Mouse (Mus musculus) stomach, embryonic 15.5 days (tissue): ENCODE data around the gene Cdh4. TPM values are rescaled to one million over a fixed set of nuclear protein-coding genes. Genes with fewer than 3 reads are reported as not detected.

ENCODE experiments used
- ATAC-seq: fragments of 200-750 bp; cut with Nextera tagmentation; 2 replicates; pipeline ENCODE4 v1.8.0; 2017; ENCODE audit warnings: low read depth, moderate number of reproducible peaks, moderate TSS enrichment; ENCODE audit not compliant: insufficient read depth, low FRiP score
- H3K27ac ChIP-seq: fragments of 300-500 bp; sonication (generic); 2 replicates; pipeline ENCODE4 v1.5.1; 2015; ENCODE audit warnings: mild to moderate bottlenecking, inconsistent platforms
- H3K27me3 ChIP-seq: fragments of 300-500 bp; sonication (generic); replicated peaks from 2 replicates; pipeline ENCODE4 v1.6.1; 2015; ENCODE audit warnings: inconsistent platforms
- H3K36me3 ChIP-seq: fragments of 300-500 bp; sonication (generic); 2 replicates; pipeline ENCODE4 v1.6.1; 2015; ENCODE audit warnings: inconsistent platforms
- H3K4me1 ChIP-seq: fragments of 300-500 bp; sonication (generic); 2 replicates; pipeline ENCODE4 v1.6.1; 2015; ENCODE audit warnings: inconsistent platforms
- H3K4me2 ChIP-seq: fragments of 300-500 bp; sonication (generic); 2 replicates; pipeline ENCODE4 v1.6.1; 2015; ENCODE audit warnings: mild to moderate bottlenecking, inconsistent platforms
- H3K4me3 ChIP-seq: fragments of 300-500 bp; sonication (generic); replicated peaks from 2 replicates; pipeline ENCODE4 v1.5.1; 2015; ENCODE audit warnings: inconsistent platforms
- H3K9ac ChIP-seq: fragments of 300-500 bp; sonication (generic); 2 replicates; pipeline ENCODE4 v1.6.1; 2015; ENCODE audit warnings: inconsistent platforms
- H3K9me3 ChIP-seq: fragments of 300-500 bp; sonication (generic); 2 replicates; pipeline ENCODE4 v1.6.1; 2016; ENCODE audit warnings: inconsistent platforms
- WGBS: fragments of 180-500 bp; shearing (Covaris S2); methylation state at CpG from one replicate; pipeline ENCODE4 v1.1.7; 2015; 5-methylcytosine and 5-hydroxymethylcytosine counted together
- polyA plus RNA-seq: library from polyadenylated mRNA; unstranded; fragments of >200 nt; fragmentation: Nextera tagmentation; extraction: Ambion mirVana; gene quantifications from 2 replicates; pipeline ENCODE4 v1.2.1, GENCODE M21; 2015

Cdh4 gene
- polyA plus RNA-seq, 1 experiment from 2014 or later: 3.6 TPM

GRCm38 (mm10) chr2:179555928-179556327 lies 113.7 kb downstream of the Cdh4 start:
- Histone ChIP-seq H3K27ac (no peak overlapping the region), H3K4me1 (no peaks in the 10 kb centered on the region), H3K4me3 (no peak overlapping the region), H3K4me2 (no peak overlapping the region), H3K36me3 (no peaks in the 10 kb centered on the region), H3K9ac (no peak overlapping the region), H3K9me3 (no peaks in the 10 kb centered on the region), H3K27me3 (no peaks in the 10 kb centered on the region)
- 68% methylated on average over 4 of the region's 4 CpGs for WGBS
- ATAC-seq: no peak

GRCm38 (mm10) chr2:179562350-179562749 lies 120.1 kb downstream of the Cdh4 start:
- ATAC-seq: no peak
- Histone ChIP-seq H3K4me3 (no peak overlapping the region), H3K27ac (no peak overlapping the region), H3K4me1 (no peaks in the 10 kb centered on the region), H3K9ac (no peak overlapping the region), H3K27me3 (no peaks in the 10 kb centered on the region), H3K4me2 (no peak overlapping the region), H3K36me3 (no peaks in the 10 kb centered on the region), H3K9me3 (no peaks in the 10 kb centered on the region)
- WGBS: 67% methylated on average over 2 of the region's 2 CpGs

- H3K9me3 ChIP-seq: no peaks in the 10 kb centered on the region
- no peak for ATAC-seq
- H3K4me1 ChIP-seq: no peaks in the 10 kb centered on the region
- 13% methylated on average over 12 of the region's 12 CpGs for WGBS
- no peak overlapping the region for H3K27ac ChIP-seq
- H3K27me3 ChIP-seq: no peaks in the 10 kb centered on the region
- H3K9ac ChIP-seq: no peak overlapping the region
- no peaks in the 10 kb centered on the region for H3K36me3 ChIP-seq
- no peak overlapping the region for H3K4me2 ChIP-seq
- no peak overlapping the region for H3K4me3 ChIP-seq
Observed at GRCm38 (mm10) chr2:179565611-179566010, 123.4 kb downstream of the Cdh4 start.

GRCm38 (mm10) chr2:179567886-179568285 lies 125.7 kb downstream of the Cdh4 start:
- Histone ChIP-seq H3K4me3 (no peak overlapping the region), H3K9ac (no peak overlapping the region), H3K36me3 (no peaks in the 10 kb centered on the region), H3K27ac (no peak overlapping the region), H3K27me3 (no peaks in the 10 kb centered on the region), H3K4me2 (no peak overlapping the region), H3K9me3 (no peaks in the 10 kb centered on the region), H3K4me1 (no peaks in the 10 kb centered on the region)
- 89% methylated on average over 8 of the region's 8 CpGs for WGBS
- no peak for ATAC-seq

- Histone ChIP-seq H3K4me3 (no peak overlapping the region), H3K9ac (no peak overlapping the region), H3K27me3 (no peaks in the 10 kb centered on the region), H3K9me3 (no peaks in the 10 kb centered on the region), H3K27ac (no peak overlapping the region), H3K4me1 (no peaks in the 10 kb centered on the region), H3K36me3 (no peaks in the 10 kb centered on the region), H3K4me2 (no peak overlapping the region)
- no peak for ATAC-seq
- 33% methylated on average over 10 of the region's 10 CpGs for WGBS
Observed at GRCm38 (mm10) chr2:179569171-179569570, 126.9 kb downstream of the Cdh4 start.

- Histone ChIP-seq H3K27ac (no peak overlapping the region), H3K4me3 (no peak overlapping the region), H3K4me1 (no peaks in the 10 kb centered on the region), H3K36me3 (no peaks in the 10 kb centered on the region), H3K9me3 (no peaks in the 10 kb centered on the region), H3K4me2 (no peak overlapping the region), H3K27me3 (no peaks in the 10 kb centered on the region), H3K9ac (no peak overlapping the region)
- 48% methylated on average over 6 of the region's 6 CpGs for WGBS
- ATAC-seq: no peak
Observed at GRCm38 (mm10) chr2:179571175-179571769, 129.0 kb downstream of the Cdh4 start.

- H3K27ac ChIP-seq: no peak overlapping the region
- WGBS: 60% methylated on average over 11 of the region's 11 CpGs
- H3K9me3 ChIP-seq: no peaks in the 10 kb centered on the region
- no peaks in the 10 kb centered on the region for H3K4me1 ChIP-seq
- H3K4me2 ChIP-seq: no peak overlapping the region
- ATAC-seq: no peak
- no peaks in the 10 kb centered on the region for H3K27me3 ChIP-seq
- H3K4me3 ChIP-seq: no peak overlapping the region
- H3K36me3 ChIP-seq: no peaks in the 10 kb centered on the region
- H3K9ac ChIP-seq: no peak overlapping the region
Observed at GRCm38 (mm10) chr2:179573331-179573730, 131.1 kb downstream of the Cdh4 start.

GRCm38 (mm10) chr2:179573786-179574185 lies 131.6 kb downstream of the Cdh4 start:
- 73% methylated on average over 6 of the region's 6 CpGs for WGBS
- Histone ChIP-seq H3K4me1 (no peaks in the 10 kb centered on the region), H3K4me2 (no peak overlapping the region), H3K4me3 (no peak overlapping the region), H3K36me3 (no peaks in the 10 kb centered on the region), H3K9ac (no peak overlapping the region), H3K27me3 (no peaks in the 10 kb centered on the region), H3K9me3 (no peaks in the 10 kb centered on the region), H3K27ac (no peak overlapping the region)
- no peak for ATAC-seq

- no peak overlapping the region for H3K9ac ChIP-seq
- no peaks in the 10 kb centered on the region for H3K36me3 ChIP-seq
- 80% methylated on average over 7 of the region's 7 CpGs for WGBS
- ATAC-seq: no peak
- H3K4me2 ChIP-seq: no peak overlapping the region
- no peak overlapping the region for H3K4me3 ChIP-seq
- no peaks in the 10 kb centered on the region for H3K9me3 ChIP-seq
- no peak overlapping the region for H3K27ac ChIP-seq
- H3K4me1 ChIP-seq: no peaks in the 10 kb centered on the region
- H3K27me3 ChIP-seq: no peaks in the 10 kb centered on the region
Observed at GRCm38 (mm10) chr2:179575585-179575984, 133.4 kb downstream of the Cdh4 start.

GRCm38 (mm10) chr2:179576221-179576620 lies 134.0 kb downstream of the Cdh4 start:
- no peak for ATAC-seq
- Histone ChIP-seq H3K4me2 (no peak overlapping the region), H3K4me3 (no peak overlapping the region), H3K9ac (no peak overlapping the region), H3K36me3 (no peaks in the 10 kb centered on the region), H3K27ac (no peak overlapping the region), H3K27me3 (no peaks in the 10 kb centered on the region), H3K4me1 (no peaks in the 10 kb centered on the region), H3K9me3 (no peaks in the 10 kb centered on the region)
- WGBS: 58% methylated on average over 1 of the region's 1 CpGs

GRCm38 (mm10) chr2:179578329-179578728 lies 136.1 kb downstream of the Cdh4 start:
- WGBS: 71% methylated on average over 3 of the region's 3 CpGs
- H3K9me3 ChIP-seq: no peaks in the 10 kb centered on the region
- H3K9ac ChIP-seq: no peak overlapping the region
- no peak for ATAC-seq
- no peak overlapping the region for H3K4me3 ChIP-seq
- H3K4me1 ChIP-seq: no peaks in the 10 kb centered on the region
- H3K36me3 ChIP-seq: no peaks in the 10 kb centered on the region
- no peaks in the 10 kb centered on the region for H3K27me3 ChIP-seq
- H3K4me2 ChIP-seq: no peak overlapping the region
- no peak overlapping the region for H3K27ac ChIP-seq

- ATAC-seq: no peak
- Histone ChIP-seq H3K4me3 (no peak overlapping the region), H3K27me3 (no peaks in the 10 kb centered on the region), H3K27ac (no peak overlapping the region), H3K9me3 (no peaks in the 10 kb centered on the region), H3K4me1 (no peaks in the 10 kb centered on the region), H3K36me3 (no peaks in the 10 kb centered on the region), H3K9ac (no peak overlapping the region), H3K4me2 (no peak overlapping the region)
- WGBS: 68% methylated on average over 11 of the region's 11 CpGs
Observed at GRCm38 (mm10) chr2:179578842-179579241, 136.6 kb downstream of the Cdh4 start.

- Histone ChIP-seq H3K9me3 (no peaks in the 10 kb centered on the region), H3K36me3 (no peaks in the 10 kb centered on the region), H3K4me1 (no peaks in the 10 kb centered on the region), H3K4me3 (no peak overlapping the region), H3K27ac (no peak overlapping the region), H3K9ac (no peak overlapping the region), H3K4me2 (no peak overlapping the region), H3K27me3 (no peaks in the 10 kb centered on the region)
- ATAC-seq: no peak
- WGBS: 45% methylated on average over 4 of the region's 4 CpGs
Observed at GRCm38 (mm10) chr2:179580415-179580814, 138.2 kb downstream of the Cdh4 start.
